Mouse (Mus musculus) forebrain, embryonic 12.5 days (tissue): ENCODE results near the gene Ywhab. TPM values are rescaled to one million over a fixed set of nuclear protein-coding genes. Genes with fewer than 3 reads are reported as not detected.

ENCODE experiments used
- ATAC-seq: fragments of 200-750 bp; cut with Nextera tagmentation; 2 replicates; pipeline ENCODE4 v1.8.0; 2017; ENCODE audit warnings: moderate TSS enrichment; ENCODE audit not compliant: low FRiP score
- H3K27ac ChIP-seq: fragments of 300-500 bp; sonication (generic); 2 replicates; pipeline ENCODE4 v1.5.1; 2016; ENCODE audit warnings: mild to moderate bottlenecking
- H3K27me3 ChIP-seq: fragments of 300-500 bp; sonication (generic); 2 replicates; pipeline ENCODE4 v1.6.1; 2016; ENCODE audit warnings: mild to moderate bottlenecking
- H3K36me3 ChIP-seq: fragments of 300-500 bp; sonication (generic); replicated peaks from 2 replicates; pipeline ENCODE4 v1.6.1; 2016; ENCODE audit warnings: mild to moderate bottlenecking
- H3K4me1 ChIP-seq: fragments of 300-500 bp; sonication (generic); 2 replicates; pipeline ENCODE4 v1.6.1; 2016
- H3K4me2 ChIP-seq: fragments of 300-500 bp; sonication (generic); 2 replicates; pipeline ENCODE4 v1.6.1; 2016; ENCODE audit warnings: mild to moderate bottlenecking, moderate library complexity
- H3K4me3 ChIP-seq: fragments of 300-500 bp; sonication (generic); replicated peaks from 2 replicates; pipeline ENCODE4 v1.5.1; 2016; ENCODE audit warnings: mild to moderate bottlenecking
- H3K9ac ChIP-seq: fragments of 300-500 bp; sonication (generic); 2 replicates; pipeline ENCODE4 v1.6.1; 2016; ENCODE audit warnings: mild to moderate bottlenecking
- H3K9me3 ChIP-seq: fragments of 300-500 bp; sonication (generic); 2 replicates; pipeline ENCODE4 v1.6.1; 2016
- WGBS: fragments of 180-500 bp; shearing (Covaris S2); methylation state at CpG from one replicate; pipeline ENCODE4 v1.1.7; 2016; 5-methylcytosine and 5-hydroxymethylcytosine counted together
- polyA plus RNA-seq: library from polyadenylated mRNA; unstranded; fragments of >200 nt; fragmentation: Nextera tagmentation; extraction: Ambion mirVana; gene quantifications from 2 replicates; pipeline ENCODE4 v1.2.1, GENCODE M21; 2016

Gene Ywhab
- polyA plus RNA-seq, 1 experiment from 2014 or later, result 340 TPM

GRCm38 (mm10) chr2:164053767-164054166 lies 59.0 kb downstream of the Ywhab start:
- Histone ChIP-seq H3K36me3 (peaks cover 72% of the 10 kb centered on the region), H3K4me3 (no peak overlapping the region), H3K4me1 (no peaks in the 10 kb centered on the region), H3K9ac (no peak overlapping the region), H3K27ac (no peak overlapping the region), H3K9me3 (no peaks in the 10 kb centered on the region), H3K27me3 (no peaks in the 10 kb centered on the region), H3K4me2 (no peak overlapping the region)
- ATAC-seq, result no peak
- 95% methylated on average over 8 of the region's 8 CpGs for WGBS

DNA sequence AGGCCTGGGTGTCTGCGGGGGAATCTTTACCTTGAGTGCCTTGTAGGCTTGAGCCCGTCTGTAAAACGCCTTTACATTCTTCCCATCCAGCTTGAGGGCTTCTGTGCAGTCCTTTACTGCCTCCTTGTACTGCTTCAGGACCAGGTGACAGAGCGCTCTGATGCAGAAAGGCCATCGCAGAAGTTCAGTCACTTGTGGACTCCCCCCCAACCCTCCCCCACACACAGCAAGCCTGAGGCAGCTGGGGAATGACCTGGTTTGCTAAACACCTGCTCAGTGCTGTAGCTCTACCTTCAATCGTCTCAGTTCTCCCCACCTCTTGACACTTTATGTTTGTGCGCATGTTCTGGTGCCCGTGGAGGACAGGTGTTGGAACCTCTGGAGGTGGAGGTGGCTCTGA lies 59.9 kb downstream of the Ywhab start:
- WGBS, result 92% methylated on average over 8 of the region's 8 CpGs
- peaks cover 81% of the 10 kb centered on the region for H3K36me3 ChIP-seq
- no peak for ATAC-seq
- H3K9me3 ChIP-seq, result no peaks in the 10 kb centered on the region
- H3K4me3 ChIP-seq, result no peak overlapping the region
- no peaks in the 10 kb centered on the region for H3K27me3 ChIP-seq
- no peak overlapping the region for H3K9ac ChIP-seq
- no peak overlapping the region for H3K4me2 ChIP-seq
- no peaks in the 10 kb centered on the region for H3K4me1 ChIP-seq
- H3K27ac ChIP-seq, result no peak overlapping the region

- no peak for ATAC-seq
- Histone ChIP-seq H3K36me3 (peaks cover 91% of the 10 kb centered on the region), H3K4me2 (no peak overlapping the region), H3K27me3 (no peaks in the 10 kb centered on the region), H3K27ac (no peak overlapping the region), H3K4me1 (no peaks in the 10 kb centered on the region), H3K4me3 (no peak overlapping the region), H3K9me3 (no peaks in the 10 kb centered on the region), H3K9ac (no peak overlapping the region)
- 94% methylated on average over 8 of the region's 8 CpGs for WGBS
These were observed 65.0 kb downstream of the Ywhab start for GRCm38 (mm10) chr2:164059634-164060235.

Other genes with a start within 250 kb of the Ywhab start
- 7.3 and 7.9 TPM in 2 replicates for gene Ada, start 244.7 kb upstream of the Ywhab start, polyA plus RNA-seq
- gene Ccn5, start 174.1 kb upstream of the Ywhab start, polyA plus RNA-seq, result 0.15 and 0.28 TPM in 2 replicates
- gene Kcnk15, start 141.3 kb upstream of the Ywhab start, polyA plus RNA-seq, result not detected in 2 replicates
- gene Rims4, start 76.3 kb upstream of the Ywhab start, polyA plus RNA-seq, result 3.5 and 4.2 TPM in 2 replicates
- gene Pabpc1l, start 30.5 kb downstream of the Ywhab start, polyA plus RNA-seq, result 1.2 and 1.8 TPM in 2 replicates
- 37.3 and 42.8 TPM in 2 replicates for gene Stk4, start 75.4 kb downstream of the Ywhab start, polyA plus RNA-seq
- 50.2 TPM in 2 replicates for gene Tomm34, start 76.2 kb downstream of the Ywhab start, polyA plus RNA-seq
- 0.12 and 0.18 TPM in 2 replicates for gene Kcns1, start 176.2 kb downstream of the Ywhab start, polyA plus RNA-seq
- not detected in 2 replicates for gene Wfdc5, start 187.8 kb downstream of the Ywhab start, polyA plus RNA-seq
- gene Wfdc12, start 195.6 kb downstream of the Ywhab start, polyA plus RNA-seq, result not detected in 2 replicates
- not detected in 2 replicates for gene Wfdc15a, start 205.2 kb downstream of the Ywhab start, polyA plus RNA-seq
- not detected in 2 replicates for gene Wfdc15b, start 226.7 kb downstream of the Ywhab start, polyA plus RNA-seq
- not detected in 2 replicates for gene Svs2, start 243.5 kb downstream of the Ywhab start, polyA plus RNA-seq